Mouse (Mus musculus): ENCODE data around the gene Eln. TPM values are rescaled to one million over a fixed set of nuclear protein-coding genes. Genes with fewer than 3 reads are reported as not detected.

Gene Eln
- polyA plus RNA-seq, 1 experiment from 2014 or later, result 340 TPM

GRCm38 (mm10) chr5:134656708-134657107 lies 90.4 kb downstream of the Eln start:
- no peaks in the 10 kb centered on the region for H3K27me3 ChIP-seq (ENCODE audit: control insufficient read depth, insufficient read depth, low read length)
- no peaks in the 10 kb centered on the region; the same call in 1 of the 2 replicates for H3K36me3 ChIP-seq (ENCODE audit: control insufficient read depth, insufficient read depth, low read length)
- H3K4me1 ChIP-seq (replicated peaks; ENCODE audit: control insufficient read depth, insufficient read depth), result no peaks in the 10 kb centered on the region
- no peaks in the 10 kb centered on the region for H3K9me3 ChIP-seq (ENCODE audit: control insufficient read depth, low read length)
- DNase-seq (ENCODE audit: low spot score), result no peak
- no peak overlapping the region for H3K27ac ChIP-seq (replicated peaks)
- H3K4me3 ChIP-seq (ENCODE audit: low read depth, low read length), result no peak overlapping the region
- no peak for ATAC-seq (ENCODE audit: low FRiP score, low TSS enrichment)
- no peak overlapping the region for H3K4me2 ChIP-seq (replicated peaks; ENCODE audit: low read depth)
- no peak for TF ChIP-seq EP300 (optimal IDR thresholded peaks at IDR 0.05)
- WGBS, result 78% methylated on average over 4 of the region's 4 CpGs
- H3K9ac ChIP-seq (ENCODE audit: low read length), result no peak overlapping the region

Other genes starting within 250 kb of the Eln start
- 1.0 and 1.1 TPM in 2 replicates for gene Clip2, start 194.9 kb downstream of the Eln start, polyA plus RNA-seq (2015; fragmentation: Nextera tagmentation; extraction: Ambion mirVana)
- 0.07 TPM in 2 replicates for gene Syna, start 187.2 kb downstream of the Eln start, polyA plus RNA-seq (2015; fragmentation: Nextera tagmentation; extraction: Ambion mirVana)
- 81.5 and 83.7 TPM in 2 replicates for gene Rfc2, start 166.0 kb downstream of the Eln start, polyA plus RNA-seq (2015; fragmentation: Nextera tagmentation; extraction: Ambion mirVana)
- gene Lat2, start 132.3 kb downstream of the Eln start, polyA plus RNA-seq (2015; fragmentation: Nextera tagmentation; extraction: Ambion mirVana), result 0.99 and 1.1 TPM in 2 replicates
- gene Eif4h, start 107.8 kb downstream of the Eln start, polyA plus RNA-seq (2015; fragmentation: Nextera tagmentation; extraction: Ambion mirVana), result 238 and 242 TPM in 2 replicates
- 1.9 and 2.2 TPM in 2 replicates for gene Limk1, start 58.7 kb downstream of the Eln start, polyA plus RNA-seq (2015; fragmentation: Nextera tagmentation; extraction: Ambion mirVana)
- gene Tmem270, start 159.4 kb upstream of the Eln start, polyA plus RNA-seq (2015; fragmentation: Nextera tagmentation; extraction: Ambion mirVana), result not detected in 2 replicates
- gene Cldn13, start 168.2 kb upstream of the Eln start, polyA plus RNA-seq (2015; fragmentation: Nextera tagmentation; extraction: Ambion mirVana), result 0.24 and 0.29 TPM in 2 replicates
- gene Mettl27, start 185.0 kb upstream of the Eln start, polyA plus RNA-seq (2015; fragmentation: Nextera tagmentation; extraction: Ambion mirVana), result 9.4 and 10.2 TPM in 2 replicates
- 43.8 and 51.6 TPM in 2 replicates for gene Cldn4, start 199.6 kb upstream of the Eln start, polyA plus RNA-seq (2015; fragmentation: Nextera tagmentation; extraction: Ambion mirVana)
- 15.4 and 16.2 TPM in 2 replicates for gene Cldn3, start 238.9 kb upstream of the Eln start, polyA plus RNA-seq (2015; fragmentation: Nextera tagmentation; extraction: Ambion mirVana)